Mouse (Mus musculus): Measurements from ENCODE around the gene Rps27.

Rps27 gene

GRCm38 (mm10) chr3:90231075-90231474 lies 17.6 kb upstream of the Rps27 start:
- DNase-seq: no peak

DNA sequence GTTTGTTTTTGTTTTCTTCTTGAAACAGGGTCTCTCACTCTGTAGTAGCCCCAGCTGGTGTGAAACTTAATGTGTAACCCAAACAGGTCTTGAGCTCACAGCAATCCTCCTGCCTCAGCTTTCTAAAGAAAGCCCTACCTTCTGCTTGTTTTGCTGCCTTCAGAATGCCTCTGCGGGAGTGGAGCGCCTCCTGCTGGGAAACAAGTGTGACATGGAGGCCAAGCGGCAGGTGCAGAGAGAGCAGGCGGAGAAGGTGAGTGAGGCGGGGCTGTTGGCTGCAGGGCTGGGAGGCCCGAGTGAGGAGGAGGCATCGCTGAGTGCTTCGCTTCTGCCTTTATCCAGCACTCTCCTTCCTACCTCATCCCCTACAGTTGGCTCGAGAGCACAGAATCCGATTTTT lies 10.9 kb upstream of the Rps27 start:
- DNase-seq: no peak

DNA sequence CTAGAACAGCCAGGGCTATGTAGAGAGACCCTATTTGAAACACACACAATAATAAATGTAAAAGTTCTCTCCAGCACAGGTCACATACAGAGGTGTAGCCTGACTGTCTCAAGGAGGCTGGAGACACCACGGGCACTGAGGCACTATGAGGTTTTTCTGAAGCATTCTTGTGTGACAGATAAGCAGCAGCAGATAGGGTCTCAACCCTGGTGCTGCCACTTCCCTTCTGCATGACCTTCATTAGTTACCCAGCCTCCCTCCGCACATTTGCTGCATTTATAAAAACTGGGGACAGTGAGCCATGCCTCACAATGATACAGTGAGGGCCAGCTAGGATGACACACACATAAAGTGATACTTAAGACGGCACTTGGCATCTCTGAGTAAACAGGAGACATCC lies 9.5 kb upstream of the Rps27 start:
- no peak for DNase-seq

DNA sequence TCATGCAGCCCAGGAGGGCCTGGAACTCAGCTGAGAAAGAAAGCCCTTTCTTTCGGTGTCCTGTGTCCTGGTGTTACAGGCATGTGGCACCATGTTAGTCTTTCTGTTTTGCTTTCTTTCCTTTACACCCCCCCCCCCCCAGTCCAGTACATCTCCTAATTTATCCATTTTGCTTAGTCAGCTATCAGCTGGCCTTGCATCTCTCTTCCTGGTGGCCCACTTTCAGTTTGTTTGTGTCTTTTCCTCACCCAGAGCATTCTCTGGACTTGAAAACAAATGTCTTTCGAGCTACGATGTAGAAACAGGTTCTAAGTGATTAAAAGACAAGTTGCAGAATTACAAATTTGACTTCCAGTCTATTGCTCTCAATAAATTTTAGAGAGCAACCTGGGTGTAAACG lies 9.0 kb upstream of the Rps27 start:
- no peak for DNase-seq

- no peak for DNase-seq
Observed at GRCm38 (mm10) chr3:90221123-90221522, 7.7 kb upstream of the Rps27 start.

- peak; percentile 91 for DNase-seq
Observed at GRCm38 (mm10) chr3:90220531-90220951, 7.1 kb upstream of the Rps27 start.

DNA sequence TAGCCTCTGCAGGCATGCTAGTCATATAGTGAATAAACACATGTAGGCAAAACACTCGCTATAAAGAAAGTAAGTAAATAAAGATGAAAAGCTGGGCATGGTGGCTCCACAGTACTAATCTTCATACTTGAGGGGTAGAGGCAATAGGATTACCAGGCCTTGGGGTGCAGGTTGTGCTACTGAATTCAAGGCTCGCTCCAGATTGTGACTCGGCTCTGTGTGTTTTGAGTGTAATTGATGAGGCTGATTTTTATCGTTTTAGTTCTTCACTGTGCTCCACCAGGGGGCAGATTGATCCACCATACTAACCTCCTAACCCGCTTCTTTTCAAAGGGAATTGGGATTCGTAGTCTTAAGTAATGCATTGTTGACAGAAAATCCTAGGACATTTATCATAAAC lies 6.6 kb upstream of the Rps27 start:
- peak; percentile 70 for DNase-seq

GRCm38 (mm10) chr3:90215825-90216380 lies 2.5 kb upstream of the Rps27 start:
- DNase-seq: no peak

GRCm38 (mm10) chr3:90213956-90214684 lies 669 bp upstream of the Rps27 start:
- DNase-seq: peak; percentile 44

DNA sequence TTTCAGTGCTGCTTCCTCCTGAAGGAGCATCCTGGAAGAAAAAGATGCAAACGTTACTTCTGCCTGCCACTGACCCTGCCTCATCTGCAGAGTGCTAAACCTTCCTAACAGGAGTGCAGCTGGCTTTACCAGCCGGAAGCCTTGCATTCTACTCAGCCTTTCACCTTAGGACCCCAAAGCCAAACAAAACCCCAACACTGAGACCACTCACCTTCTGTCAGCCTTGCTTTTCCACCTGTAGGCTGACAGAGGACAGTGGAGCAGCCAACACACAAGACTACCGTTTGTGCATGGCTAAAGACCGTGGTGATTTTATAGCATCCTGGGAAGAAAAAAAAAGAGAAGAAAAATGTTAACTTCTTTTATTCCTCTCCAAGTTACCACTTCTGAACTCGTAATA lies 728 bp downstream of the Rps27 start:
- no peak for DNase-seq

GRCm38 (mm10) chr3:90211475-90212398 lies 1.7 kb downstream of the Rps27 start:
- no peak for DNase-seq

DNA sequence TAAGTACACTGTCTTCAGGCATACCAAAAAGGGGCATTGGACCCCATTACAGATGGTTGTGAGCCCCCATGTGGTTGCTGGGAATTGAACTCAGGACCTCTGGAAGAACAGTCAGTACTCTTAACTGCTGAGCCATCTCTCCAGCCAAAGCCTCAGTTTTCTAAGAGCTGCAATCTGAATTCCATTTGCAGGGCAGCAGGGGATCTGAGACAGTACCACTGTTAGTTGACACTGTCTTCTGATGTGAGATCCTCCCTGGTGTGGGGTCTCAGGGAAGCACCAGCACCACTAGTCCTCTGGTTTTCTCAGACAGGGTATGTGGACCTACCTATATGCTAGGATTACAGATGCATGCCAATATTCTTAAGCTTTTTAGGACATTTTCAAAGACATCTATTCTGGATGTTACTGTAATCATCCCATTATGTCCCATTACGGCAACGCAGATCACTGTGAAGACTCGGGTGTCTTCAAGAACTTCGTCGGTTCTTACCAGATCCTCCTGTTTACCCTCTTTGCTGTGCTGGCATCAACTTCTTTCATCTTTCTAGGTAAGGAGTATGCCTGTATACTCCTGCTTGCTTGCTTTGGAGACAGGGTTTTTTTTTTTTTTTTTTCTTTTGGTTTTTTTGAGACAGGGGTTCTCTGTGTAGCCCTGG lies 3.4 kb downstream of the Rps27 start:
- DNase-seq: no peak

GRCm38 (mm10) chr3:90208662-90209061 lies 4.8 kb downstream of the Rps27 start:
- DNase-seq: no peak

- DNase-seq: no peak
Observed at GRCm38 (mm10) chr3:90204582-90204981, 8.9 kb downstream of the Rps27 start.

GRCm38 (mm10) chr3:90203619-90204018 lies 9.8 kb downstream of the Rps27 start:
- no peak for DNase-seq

- no peak for DNase-seq
Observed at GRCm38 (mm10) chr3:90202884-90203283, 10.6 kb downstream of the Rps27 start.

GRCm38 (mm10) chr3:90197548-90197947 lies 15.9 kb downstream of the Rps27 start:
- DNase-seq: no peak

- DNase-seq: no peak
Observed at GRCm38 (mm10) chr3:90195644-90196043, 17.8 kb downstream of the Rps27 start.

- no peak for DNase-seq
Observed at GRCm38 (mm10) chr3:90194759-90195158, 18.7 kb downstream of the Rps27 start.

DNA sequence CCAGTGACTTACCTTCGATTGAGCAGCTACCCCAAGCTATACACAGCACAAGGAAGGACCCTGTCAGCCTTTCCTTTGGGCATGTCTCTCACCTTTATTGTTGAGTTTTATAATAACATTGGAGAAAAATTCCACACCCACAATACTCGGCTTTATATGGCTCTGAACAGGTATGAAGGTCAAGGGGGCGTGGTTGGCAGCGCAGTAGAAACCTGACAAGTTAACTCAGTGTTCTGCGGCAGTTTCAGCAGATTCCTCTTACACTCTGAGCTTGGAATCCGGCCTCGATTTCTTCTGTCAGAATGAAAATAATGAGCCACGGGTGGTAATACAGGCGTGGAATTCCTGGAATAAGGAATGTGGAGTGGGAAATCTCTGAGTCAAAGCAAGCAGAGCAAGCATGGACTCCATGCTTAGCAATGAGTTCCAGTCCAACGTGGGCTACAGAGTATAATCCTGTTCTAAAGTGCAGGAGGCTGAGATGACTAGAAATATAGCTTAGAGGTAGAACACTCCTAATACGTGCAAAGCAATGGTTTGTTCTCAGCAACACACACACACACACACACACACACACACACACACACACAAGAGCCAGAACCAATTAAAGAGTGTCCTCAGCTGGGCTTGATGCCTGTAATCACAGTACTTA lies 22.5 kb downstream of the Rps27 start:
- no peak for DNase-seq

- peak; percentile 36 for DNase-seq
Observed at GRCm38 (mm10) chr3:90183581-90183980, 29.9 kb downstream of the Rps27 start.

- DNase-seq: no peak
Observed at GRCm38 (mm10) chr3:90179566-90179965, 33.9 kb downstream of the Rps27 start.
